Mouse (Mus musculus): ENCODE measurements around the gene Nlrp9c.
"Not testable (repeated sequence)": the region's sequence is repeated elsewhere in the genome, so short reads cannot be mapped to it uniquely, and the experiment has no call there.

- not testable (repeated sequence) for TF ChIP-seq CTCF (IDR thresholded peaks at IDR 0.05; ENCODE audit: control insufficient read depth, insufficient read depth, low read length); POLR2A (IDR thresholded peaks at IDR 0.05; ENCODE audit: borderline replicate concordance, control insufficient read depth, low read depth, low read length)
Observed at GRCm38 (mm10) chr7:26315809-26316208, 87.7 kb downstream of the Nlrp9c start.
